Mouse (Mus musculus) megakaryocyte-erythroid progenitor cell, adult 5-6 weeks (primary cell): ENCODE measurements at regions not wholly inside any gene's neighbourhood (a gene's known extent, or its start where the extent isn't known, plus 50 kb on each side); places are given as distances from the start of the nearest gene placed in this dataset.
"Not testable (repeated sequence)": the region's sequence is repeated elsewhere in the genome, so short reads cannot be mapped to it uniquely, and the experiment has no call there.

Experiments
- ATAC-seq: replicated peaks from 2 replicates; pipeline ENCODE4 v1.8.0; 2016; ENCODE audit warnings: mild to moderate bottlenecking, inconsistent platforms; ENCODE audit not compliant: severe bottlenecking, poor library complexity, low FRiP score, low TSS enrichment

DNA sequence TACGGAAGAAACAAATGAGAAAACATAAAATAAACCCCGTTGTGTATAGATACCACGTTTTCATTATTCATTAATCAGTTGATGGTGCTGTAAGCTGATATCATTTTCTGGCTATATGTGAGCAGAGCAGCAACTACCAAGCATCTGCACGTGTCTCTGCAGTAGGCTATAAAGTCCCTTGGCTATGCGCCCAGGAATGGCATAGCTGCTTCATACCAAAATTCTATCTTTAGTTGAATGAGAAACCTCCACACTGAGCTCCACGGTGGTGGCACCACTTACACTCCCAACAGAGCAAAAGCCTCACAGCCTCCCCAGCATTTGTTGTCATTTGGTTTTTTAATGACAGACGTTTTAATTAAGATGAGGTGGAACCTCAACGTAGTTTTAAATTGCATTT lies 944.4 kb downstream of the Ttll7 start:
- no peak for ATAC-seq

DNA sequence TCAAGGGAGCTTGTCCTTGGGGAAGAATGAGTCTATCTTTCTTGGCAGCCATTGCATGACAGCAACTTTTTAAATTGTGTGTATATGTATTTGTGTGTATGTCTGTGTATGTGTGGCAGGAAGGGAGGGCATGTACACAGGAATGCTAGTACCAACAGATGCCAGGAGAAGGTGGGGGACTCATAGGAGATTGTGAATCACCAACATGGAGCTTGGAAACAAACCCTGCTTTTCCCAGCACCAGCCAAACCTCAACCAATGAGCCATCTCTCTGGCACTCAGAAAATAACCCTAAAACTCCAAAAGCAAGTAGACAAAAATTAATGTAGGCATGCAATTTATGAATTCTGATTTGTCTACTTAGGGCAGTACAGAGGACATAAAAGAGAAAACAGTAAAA lies 942.9 kb downstream of the Ttll7 start:
- ATAC-seq = no peak

DNA sequence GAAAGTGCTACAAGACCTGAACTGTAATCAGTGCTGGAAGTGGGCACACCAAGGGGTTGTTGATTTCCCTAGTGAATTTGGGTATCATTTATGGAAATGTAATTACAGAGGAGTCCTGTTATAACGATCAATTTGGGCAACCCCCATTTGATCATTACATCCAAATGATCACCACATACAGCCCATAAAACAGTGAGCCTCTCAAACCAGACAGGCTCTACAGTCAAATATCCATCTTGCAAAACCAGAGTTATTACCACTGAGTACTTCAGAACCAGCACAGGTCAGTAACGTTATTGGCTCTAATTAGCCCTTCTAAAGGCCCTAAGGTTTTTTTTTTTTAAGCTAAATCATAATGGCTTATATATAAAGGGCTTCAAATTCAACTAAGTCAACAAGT lies 934.4 kb downstream of the Ttll7 start:
- ATAC-seq = no peak

DNA sequence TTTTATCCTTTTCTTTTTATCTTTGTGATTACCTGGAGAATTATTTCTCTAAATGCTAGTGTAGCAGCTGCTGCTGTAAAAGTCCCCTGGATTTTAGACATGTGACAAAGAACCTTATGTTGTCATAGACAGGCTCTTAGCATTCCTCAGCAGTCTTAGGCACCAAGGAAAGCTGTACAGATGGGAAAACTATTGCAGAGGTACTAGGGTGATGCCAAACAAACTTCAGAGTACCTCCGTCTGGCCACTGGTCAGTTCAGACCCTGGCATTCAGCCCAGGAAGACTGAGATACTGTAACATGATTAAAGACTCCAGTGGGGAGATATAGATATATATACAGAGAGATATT lies 898.6 kb downstream of the Ttll7 start:
- ATAC-seq = no peak

DNA sequence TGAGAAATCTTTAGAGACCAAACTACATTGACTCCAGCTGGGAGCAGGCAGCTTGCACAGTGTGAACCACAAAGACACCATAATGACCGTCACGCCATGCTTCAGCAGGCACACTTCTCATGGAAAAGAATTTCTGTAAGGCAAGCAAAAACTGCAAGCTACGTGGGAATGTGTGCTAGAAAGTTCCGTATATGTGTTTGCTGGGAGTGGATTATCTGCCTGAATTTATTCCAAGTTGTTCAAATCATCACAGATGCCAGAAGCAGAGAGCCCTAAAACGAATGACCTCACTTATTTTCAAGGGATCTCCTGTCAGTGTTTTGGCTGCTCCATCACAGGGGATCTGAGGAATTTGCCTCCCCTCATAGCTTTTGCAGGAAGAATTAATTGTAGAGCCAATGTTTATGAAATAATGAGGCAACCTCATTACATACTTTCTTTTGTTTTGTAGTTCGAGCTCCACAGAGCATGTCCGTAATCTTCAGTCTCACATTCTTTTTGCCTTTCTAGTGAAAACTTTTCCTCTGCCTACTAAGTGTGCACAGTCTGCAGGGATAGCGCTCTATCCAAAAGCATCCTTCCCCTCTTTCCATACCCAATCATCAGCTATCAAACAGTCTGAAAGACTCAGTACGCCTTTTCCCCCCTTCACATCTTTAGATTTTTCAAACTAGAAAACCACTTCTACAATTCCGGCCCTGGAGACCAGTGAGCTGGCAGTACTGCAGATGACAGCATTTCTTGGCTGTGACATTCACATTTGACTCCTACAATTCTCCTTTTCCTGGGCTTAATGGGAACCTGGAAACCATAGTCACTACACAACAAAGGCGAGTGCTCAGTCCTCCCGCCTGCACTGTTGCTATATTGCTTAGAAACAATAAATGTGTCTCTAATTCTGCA lies 898.0 kb downstream of the Ttll7 start:
- no peak for ATAC-seq

DNA sequence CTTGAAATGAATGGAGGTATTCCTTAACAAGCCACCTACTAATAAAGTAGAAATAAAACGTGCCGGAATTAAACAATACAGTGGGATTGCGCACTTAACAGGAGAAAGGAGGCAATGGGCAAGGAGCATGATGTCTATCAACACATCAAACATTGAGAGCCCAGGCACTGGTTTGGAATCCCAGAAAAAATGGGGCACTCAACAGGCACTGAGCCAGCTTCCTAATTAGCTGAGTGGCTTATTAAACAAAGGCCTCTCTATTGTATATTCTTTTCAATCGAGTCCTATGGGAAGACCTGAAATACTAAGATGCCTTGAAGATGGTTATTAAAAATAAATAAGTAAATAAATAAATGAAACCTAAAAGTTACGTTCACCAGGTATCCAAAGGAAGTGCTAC lies 897.3 kb downstream of the Ttll7 start:
- ATAC-seq = no peak

DNA sequence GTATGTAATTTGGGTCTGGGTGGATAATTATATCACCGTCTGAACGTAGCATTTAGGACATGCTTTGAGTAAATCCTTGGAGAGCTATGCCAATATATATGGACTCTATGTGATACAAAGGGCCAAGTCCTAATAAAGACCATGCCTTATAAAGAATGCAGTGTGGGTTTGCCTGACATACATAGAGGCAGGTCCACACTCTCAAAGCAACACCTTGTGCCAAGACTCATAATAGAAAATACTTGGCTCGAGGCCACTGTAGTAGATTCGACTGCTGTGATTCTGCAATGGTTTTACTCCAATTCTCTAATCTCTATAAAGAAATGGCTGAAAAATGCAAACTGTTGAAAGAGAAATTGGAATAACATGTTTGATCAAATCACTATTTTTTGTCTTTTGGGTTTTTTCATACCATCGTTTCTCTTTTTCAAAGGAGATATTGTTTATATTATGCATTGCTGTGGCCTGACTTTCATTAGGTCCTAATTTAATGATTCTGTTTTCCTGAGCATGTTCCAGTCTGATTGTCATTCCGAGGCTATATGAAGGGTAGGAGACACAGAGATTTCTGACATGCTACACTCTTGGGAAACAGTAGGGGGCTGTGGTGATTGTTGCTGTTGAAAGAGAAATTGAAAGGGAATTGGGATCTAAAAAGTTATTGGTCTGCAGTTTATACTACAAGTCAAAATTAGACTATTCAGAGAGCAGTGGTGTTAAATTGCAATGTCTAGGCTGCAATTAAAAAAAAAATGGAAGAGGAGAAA lies 884.7 kb downstream of the Ttll7 start:
- no peak for ATAC-seq

DNA sequence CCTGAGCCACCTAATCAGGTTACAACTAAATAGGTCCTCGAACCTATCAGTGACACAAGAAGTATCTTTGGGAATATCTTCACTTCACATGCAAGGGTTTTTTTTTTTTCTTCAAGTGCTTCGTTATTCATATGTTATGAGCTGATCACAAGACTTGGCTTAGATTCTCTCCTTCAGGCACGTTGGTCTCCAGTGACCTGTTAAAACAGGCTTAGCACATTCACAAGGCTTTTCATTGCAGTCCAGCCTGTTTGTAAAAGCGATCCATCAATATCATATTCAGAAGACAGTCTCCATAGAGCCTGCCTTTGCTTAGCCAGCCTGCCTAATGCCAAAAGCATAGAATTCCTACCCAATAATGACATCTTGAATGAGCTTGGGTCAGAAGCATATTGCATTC lies 864.2 kb downstream of the Ttll7 start:
- ATAC-seq = no peak

DNA sequence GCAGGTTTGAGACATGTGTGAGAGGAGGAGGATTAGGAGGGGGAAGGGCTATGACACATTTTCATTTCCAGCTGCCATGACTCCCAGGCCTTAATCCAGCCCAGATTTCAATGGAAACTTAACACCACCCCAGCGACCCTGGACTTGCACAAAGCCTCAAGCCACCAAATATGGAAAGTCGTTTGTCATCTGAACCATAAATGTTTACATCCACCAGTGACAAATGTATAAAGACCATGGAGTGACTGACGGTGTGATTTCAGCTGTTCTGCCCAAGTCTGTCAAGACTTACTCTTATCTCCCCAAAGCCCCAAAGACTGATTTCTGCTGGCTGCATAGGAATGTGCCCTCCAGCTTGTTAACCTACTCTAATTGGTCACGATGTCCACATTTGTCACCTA lies 855.2 kb downstream of the Ttll7 start:
- ATAC-seq = no peak

DNA sequence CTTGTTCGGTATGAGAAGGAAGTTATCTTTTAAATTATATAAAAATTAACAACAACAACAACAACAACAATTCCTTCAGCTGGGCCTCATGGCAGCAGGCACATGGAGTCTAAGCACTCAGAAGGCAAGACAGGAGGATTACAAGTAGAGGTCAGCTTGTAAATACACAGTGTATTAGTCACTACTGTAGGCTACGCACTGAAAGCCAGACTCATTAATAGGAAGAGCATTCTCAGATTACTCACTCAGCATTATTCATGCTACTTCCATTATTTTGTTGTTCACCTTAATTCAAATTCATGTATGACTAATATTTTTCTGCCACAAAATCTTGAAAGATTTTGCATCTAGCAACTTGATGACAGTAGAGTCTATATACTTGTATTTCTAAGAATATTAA lies 831.6 kb downstream of the Ttll7 start:
- ATAC-seq = no peak

DNA sequence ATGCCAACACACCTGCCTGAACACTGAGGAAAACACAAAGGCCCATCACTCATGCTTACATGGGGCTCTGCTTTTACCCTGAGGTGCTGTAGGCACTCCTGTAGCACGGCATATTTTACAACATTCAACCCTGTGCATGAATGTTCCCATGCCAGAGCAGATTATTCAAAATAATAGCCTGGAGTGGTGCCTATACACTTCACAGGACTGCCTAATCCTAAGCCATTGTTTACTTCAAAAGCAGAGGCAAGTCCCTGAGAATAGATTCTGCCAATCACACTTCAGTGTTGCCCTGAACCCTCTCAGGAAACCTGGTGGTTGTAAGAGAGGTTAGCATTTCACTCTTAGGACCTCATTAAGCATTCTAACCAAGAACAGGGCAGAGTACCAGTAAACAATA lies 828.1 kb downstream of the Ttll7 start:
- no peak for ATAC-seq

DNA sequence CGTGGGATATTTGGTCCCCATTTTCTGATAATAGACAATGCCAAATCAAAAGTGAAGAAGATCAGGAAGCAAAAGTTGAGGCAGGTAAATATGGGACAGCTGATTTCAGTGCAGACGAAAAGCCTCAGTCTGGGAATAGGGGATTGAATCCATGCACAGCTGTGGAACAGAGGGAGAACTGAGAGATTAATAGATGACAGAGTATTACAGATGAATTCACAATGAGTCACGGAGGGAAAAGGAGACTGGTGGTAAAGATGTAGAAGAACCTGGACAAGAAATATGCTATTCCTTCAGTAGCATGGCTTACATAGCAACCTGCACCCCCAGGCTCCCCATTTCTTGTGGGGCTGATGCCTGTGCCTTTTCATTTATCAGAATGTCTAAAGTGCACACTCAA lies 810.4 kb downstream of the Ttll7 start:
- no peak for ATAC-seq

DNA sequence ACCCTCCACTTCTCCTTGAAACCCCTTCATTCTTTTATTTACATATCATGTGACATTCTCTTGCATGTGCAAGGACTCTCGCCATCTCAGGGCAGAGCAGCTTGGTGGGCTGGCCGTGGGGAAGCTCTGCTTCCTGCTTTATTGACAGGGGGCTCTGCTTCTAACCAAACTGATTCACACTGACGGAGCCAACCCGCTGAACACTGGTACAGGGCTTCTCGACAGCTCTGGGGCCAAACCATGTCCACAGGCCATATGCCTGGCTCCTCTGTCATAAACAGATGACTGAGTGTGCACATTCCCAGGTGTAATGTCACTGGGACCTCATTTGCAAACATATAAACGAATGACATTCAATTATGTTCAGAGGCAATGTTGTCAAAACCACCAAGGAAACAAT lies 800.7 kb downstream of the Ttll7 start:
- no peak for ATAC-seq

DNA sequence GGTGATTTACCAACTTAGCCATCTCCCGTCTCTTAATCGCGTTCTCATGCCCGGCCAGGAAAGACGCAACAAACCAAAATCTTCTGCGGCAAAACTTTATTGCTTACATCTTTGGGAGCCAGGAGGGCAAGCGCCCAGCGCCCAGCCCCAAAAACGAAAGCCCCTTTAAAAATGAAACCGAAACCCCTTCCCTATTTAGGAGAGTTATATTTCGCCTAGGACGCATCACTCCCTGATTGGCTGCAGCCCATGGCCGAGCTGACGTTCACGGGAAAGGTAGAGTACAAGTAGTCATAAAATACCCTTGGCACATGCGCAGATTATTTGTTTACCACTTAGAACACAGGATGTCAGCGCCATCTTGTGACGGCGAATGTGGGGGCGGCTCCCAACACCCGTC lies 783.3 kb downstream of the Ttll7 start:
- ATAC-seq = not testable (repeated sequence)

DNA sequence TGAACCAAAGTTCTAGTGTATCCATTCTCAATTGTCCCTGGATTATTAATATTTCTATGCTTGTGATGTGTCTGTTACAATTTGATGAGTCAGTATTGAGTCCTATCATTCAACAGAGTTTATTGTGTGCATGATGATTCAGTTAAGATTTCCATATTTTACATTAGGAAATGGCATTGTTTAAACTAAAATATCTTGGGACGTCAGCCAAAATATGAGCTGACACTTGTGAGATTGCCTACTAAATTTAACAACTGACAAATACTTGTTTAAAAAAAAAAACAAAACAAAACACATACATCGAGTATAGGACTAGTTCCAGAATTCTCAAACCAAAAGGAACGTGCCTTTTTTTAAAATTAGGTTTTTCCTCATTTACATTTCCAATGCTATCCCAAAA lies 779.0 kb downstream of the Ttll7 start:
- ATAC-seq = no peak

DNA sequence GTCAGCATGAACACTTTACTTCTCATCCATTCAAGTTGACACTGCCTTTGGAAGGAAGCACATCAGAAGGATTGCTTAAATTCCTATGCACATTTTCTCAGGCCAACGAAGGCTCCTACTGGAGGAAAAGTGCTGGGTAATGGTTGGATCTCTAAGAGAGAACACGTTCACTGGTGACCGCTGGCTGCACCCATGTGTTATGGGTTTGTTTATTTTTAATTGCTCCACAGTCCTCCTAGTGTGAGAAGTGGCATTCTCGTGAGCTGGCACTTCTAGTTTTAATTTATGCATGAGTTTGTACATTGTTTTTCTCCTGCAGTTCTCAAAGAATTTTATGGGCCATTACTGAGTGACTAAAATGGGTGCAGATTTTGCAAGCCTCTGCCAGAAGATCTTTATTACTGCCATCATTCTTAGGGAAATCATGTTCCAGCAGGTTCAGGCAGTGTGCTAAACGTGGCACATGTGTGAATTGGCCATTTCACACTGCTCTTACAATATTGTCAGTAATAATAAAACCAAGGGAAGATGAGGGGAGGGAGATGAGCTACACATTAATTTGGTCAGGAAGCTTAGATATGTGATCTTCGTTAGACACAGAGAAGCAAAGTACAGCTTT lies 731.6 kb downstream of the Ttll7 start:
- no peak for ATAC-seq

DNA sequence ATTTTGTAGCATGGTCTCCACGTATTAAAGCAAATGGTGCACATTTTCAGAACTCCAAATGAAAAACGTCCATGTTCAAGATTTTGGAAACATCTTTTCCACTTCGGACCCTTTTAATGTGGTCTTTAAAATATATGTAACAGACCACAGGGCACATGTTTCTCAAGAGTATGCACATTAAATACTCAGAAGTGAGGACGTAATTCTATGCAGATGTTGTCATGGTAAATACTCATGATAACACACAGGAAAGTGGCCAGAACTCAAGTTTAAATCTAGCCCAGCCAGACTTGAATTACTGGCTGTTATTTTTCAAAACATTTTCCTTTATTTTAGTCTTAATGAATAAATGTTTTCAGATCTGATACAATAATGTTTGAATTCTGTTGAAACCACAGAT lies 719.7 kb downstream of the Ttll7 start:
- no peak for ATAC-seq

DNA sequence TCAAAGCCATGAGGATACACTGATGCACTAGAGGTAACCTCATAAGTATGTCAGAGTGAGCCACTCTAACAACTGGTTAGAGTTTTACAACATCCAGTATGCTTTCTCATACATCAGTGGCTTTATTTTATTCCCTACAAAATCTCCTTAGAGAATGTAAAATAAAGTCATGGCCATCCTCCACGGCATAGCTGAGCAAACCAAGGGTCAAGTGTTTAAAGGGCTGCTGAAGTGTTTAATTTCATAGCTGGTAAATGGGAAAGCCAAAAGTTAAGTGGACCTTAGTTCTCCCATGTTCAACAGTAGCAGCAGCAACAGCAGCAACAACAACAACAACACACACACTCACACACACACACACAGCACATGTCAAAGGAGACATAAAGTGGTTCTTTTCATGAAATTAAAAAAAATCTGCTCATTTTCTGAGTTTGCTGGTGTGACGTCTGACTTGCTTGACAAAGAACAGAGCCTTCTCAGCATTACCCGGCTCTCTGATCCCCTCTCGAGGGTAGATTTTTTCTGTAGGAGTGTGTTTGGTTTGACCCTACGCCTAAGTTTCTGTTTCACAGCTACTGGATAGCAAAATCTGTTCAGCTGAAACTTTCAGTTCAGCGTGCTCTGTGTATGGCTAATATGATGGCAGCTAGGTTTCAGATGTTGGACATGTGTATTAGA lies 693.3 kb downstream of the Ttll7 start:
- no peak for ATAC-seq

DNA sequence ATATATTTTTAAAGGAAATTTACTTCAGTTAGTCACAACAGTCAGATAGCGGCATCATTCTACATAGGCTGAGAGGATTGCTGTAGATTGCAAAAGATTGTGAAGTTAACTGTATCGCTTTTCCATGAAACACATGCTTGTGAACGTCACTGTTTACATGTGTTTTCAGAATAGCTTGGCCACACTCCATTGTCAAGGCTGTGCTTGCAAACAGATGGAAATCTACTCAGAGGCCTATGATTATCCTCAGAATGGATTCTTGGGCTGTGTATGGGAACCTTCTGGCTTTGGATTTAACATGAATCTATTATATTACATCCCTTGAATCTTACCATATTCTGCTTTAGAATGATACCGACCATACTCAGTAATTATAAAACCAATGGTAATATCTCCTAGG lies 690.1 kb downstream of the Ttll7 start:
- ATAC-seq = no peak

DNA sequence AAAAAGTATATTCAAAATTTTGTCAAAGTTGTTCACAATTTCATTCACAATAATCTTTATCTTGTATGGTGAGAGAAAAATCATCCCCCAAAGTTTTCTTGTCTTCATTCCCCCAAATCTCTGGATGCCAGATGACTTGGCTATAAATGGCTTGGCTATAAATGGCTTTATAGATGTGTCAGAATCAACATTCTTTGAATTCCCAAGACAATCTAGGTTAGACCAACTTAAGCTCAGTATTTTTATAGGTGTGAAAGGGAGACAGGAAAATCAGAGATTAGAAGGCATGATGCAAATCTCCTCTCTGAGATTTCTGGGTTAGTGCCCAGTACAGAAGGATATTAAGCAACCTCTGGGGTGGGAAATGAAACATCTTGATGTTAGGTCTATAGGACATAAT lies 685.4 kb downstream of the Ttll7 start:
- no peak for ATAC-seq
